Mouse (Mus musculus) limb, embryonic 14.5 days (tissue): ENCODE data around the gene Nexn. TPM values are rescaled to one million over a fixed set of nuclear protein-coding genes. Genes with fewer than 3 reads are reported as not detected.
"Not testable (repeated sequence)": the region's sequence is repeated elsewhere in the genome, so short reads cannot be mapped to it uniquely, and the experiment has no call there.

Experiments
- ATAC-seq: fragments of 200-750 bp; cut with Nextera tagmentation; 2 replicates; pipeline ENCODE4 v1.8.0; 2017; ENCODE audit warnings: low read depth, moderate number of reproducible peaks, moderate TSS enrichment; ENCODE audit not compliant: low FRiP score
- DNase-seq: peaks from one replicate; pipeline ENCODE4 v3.0.0-alpha.2; 2015; ENCODE audit warnings: low spot score
- H3K27ac ChIP-seq: fragments of 300-500 bp; sonication (generic); replicated peaks from 2 replicates; pipeline ENCODE4 v1.5.1; 2014; ENCODE audit warnings: low read depth, mild to moderate bottlenecking, low read length, moderate library complexity, mixed read lengths
- H3K27me3 ChIP-seq: fragments of 300-500 bp; sonication (generic); 2 replicates; pipeline ENCODE4 v1.6.1; 2014; ENCODE audit warnings: low read length, mixed read lengths; ENCODE audit not compliant: control insufficient read depth, insufficient read depth
- H3K36me3 ChIP-seq: fragments of 300-500 bp; sonication (generic); 2 replicates; pipeline ENCODE4 v1.6.1; 2014; ENCODE audit warnings: mild to moderate bottlenecking, low read length, moderate library complexity, mixed read lengths; ENCODE audit not compliant: control insufficient read depth, insufficient read depth
- H3K4me1 ChIP-seq: fragments of 300-500 bp; sonication (generic); 2 replicates; pipeline ENCODE4 v1.6.1; 2014; ENCODE audit warnings: antibody characterized with exemption, low read length, mixed read lengths; ENCODE audit not compliant: control insufficient read depth, insufficient read depth
- H3K4me2 ChIP-seq: fragments of 300-500 bp; sonication (generic); replicated peaks from 2 replicates; pipeline ENCODE4 v1.6.1; 2014; ENCODE audit warnings: low read depth, mild to moderate bottlenecking, low read length, moderate library complexity; ENCODE audit not compliant: severe bottlenecking
- H3K4me3 ChIP-seq: fragments of 300-500 bp; sonication (generic); replicated peaks from 2 replicates; pipeline ENCODE4 v1.5.1; 2014; ENCODE audit warnings: low read length
- H3K9ac ChIP-seq: fragments of 300-500 bp; sonication (generic); 2 replicates; pipeline ENCODE4 v1.6.1; 2014; ENCODE audit warnings: mild to moderate bottlenecking, low read depth, low read length, moderate library complexity; ENCODE audit not compliant: severe bottlenecking
- H3K9me3 ChIP-seq: fragments of 300-500 bp; sonication (generic); 2 replicates; pipeline ENCODE4 v1.6.1; 2016; ENCODE audit warnings: low read length; ENCODE audit not compliant: control insufficient read depth
- POLR2A ChIP-seq: fragments of 200-500 bp; IDR thresholded peaks from 2 replicates; pipeline ENCODE4 v1.8.0; 2012; ENCODE audit warnings: inconsistent platforms, mild to moderate bottlenecking, moderate library complexity, borderline replicate concordance; ENCODE audit not compliant: insufficient read depth, insufficient read length; ENCODE audit errors: extremely low read depth
- WGBS: fragments of 180-500 bp; shearing (Covaris S2); extraction: QIAGEN DNeasy Blood & Tissue Kit; methylation state at CpG from one replicate; pipeline ENCODE4 v1.1.7; 2014; 5-methylcytosine and 5-hydroxymethylcytosine counted together
- polyA plus RNA-seq, 2 experiments: library from polyadenylated mRNA; depleted of rRNA in 1 of 2; stranded (reverse) in 1 of 2; unstranded in 1 of 2; fragments of >200 nt; fragmentation: Nextera tagmentation in 1 of 2; extraction: Ambion mirVana in 1 of 2; gene quantifications; 2 replicates each; pipeline versions ENCODE4 v1.2.1 to v1.2.3; 2012 to 2014

Nexn gene
- polyA plus RNA-seq (2012; rRNA removed) (7.2 and 17.5 TPM in 2 replicates), polyA plus RNA-seq (2014; fragmentation: Nextera tagmentation; extraction: Ambion mirVana) (23.8 and 26.0 TPM in 2 replicates)

GRCm38 (mm10) chr3:152266036-152266421 is at the start of gene Nexn:
Gene Nexn, minus strand, starts transcription at chr3:152266350.
- Histone ChIP-seq H3K4me3 (peak within 1 kb of the TSS; percentile 56), H3K9me3 (no peaks in the 10 kb centered on the region), H3K27me3 (no peaks in the 10 kb centered on the region), H3K27ac (peak within 1 kb of the TSS; percentile 87), H3K9ac (peak within 1 kb of the TSS; percentile 74), H3K4me1 (peaks cover 11% of the 10 kb centered on the region; the same call in 1 of the 2 replicates), H3K4me2 (peak within 1 kb of the TSS; percentile 93), H3K36me3 (no peaks in the 10 kb centered on the region)
- 7% methylated on average over 13 of the region's 13 CpGs for WGBS
- DNase-seq, result peak; percentile 67
- ATAC-seq, result peak; percentile 69
- no peak for TF ChIP-seq POLR2A

DNA sequence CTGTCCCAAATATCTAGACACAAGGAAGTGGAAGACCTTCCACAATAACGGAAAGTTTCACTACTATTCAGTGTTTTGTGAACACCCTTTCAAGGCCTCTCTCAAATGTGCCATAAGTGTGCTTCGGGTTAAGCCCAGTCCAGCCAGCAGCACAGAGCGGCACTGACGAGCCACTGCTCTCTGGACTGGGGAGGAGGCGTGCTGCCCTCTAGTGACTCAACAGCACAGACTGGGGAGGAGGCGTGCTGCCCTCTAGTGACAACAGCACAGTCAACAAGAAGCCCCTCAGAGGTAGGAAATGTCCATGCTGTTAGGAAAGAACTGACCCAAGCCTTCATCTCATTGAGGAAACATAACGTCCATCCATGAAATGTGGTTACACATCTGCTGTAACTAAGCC is 49.5 kb upstream of the Nexn start:
- Histone ChIP-seq H3K9me3 (no peaks in the 10 kb centered on the region), H3K4me3 (no peak overlapping the region), H3K9ac (no peak overlapping the region), H3K4me1 (no peaks in the 10 kb centered on the region), H3K27ac (no peak overlapping the region), H3K4me2 (no peak overlapping the region), H3K36me3 (peaks cover 15% of the 10 kb centered on the region), H3K27me3 (no peaks in the 10 kb centered on the region)
- DNase-seq (peak; percentile 84), ATAC-seq (peak; percentile 88)
- 8% methylated on average over 7 of the region's 7 CpGs for WGBS
- TF ChIP-seq POLR2A, result no peak

DNA sequence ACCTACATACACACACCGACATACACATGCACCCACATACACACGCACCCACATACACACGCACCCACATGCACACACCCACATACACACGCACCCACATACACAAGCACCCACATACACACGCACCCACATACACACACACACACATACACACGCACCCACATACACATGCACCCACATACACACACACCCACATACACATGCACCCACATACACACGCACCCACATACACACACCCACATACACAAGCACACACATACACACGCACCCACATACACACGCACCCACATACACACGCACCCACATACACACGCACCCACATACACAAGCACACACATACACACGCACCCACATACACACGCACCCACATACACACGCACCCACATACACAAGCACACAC is 48.5 kb upstream of the Nexn start:
- not testable (repeated sequence) for H3K4me2 ChIP-seq, H3K9me3 ChIP-seq, DNase-seq, H3K4me1 ChIP-seq, H3K27ac ChIP-seq, H3K9ac ChIP-seq, ATAC-seq, H3K27me3 ChIP-seq, H3K4me3 ChIP-seq
- H3K36me3 ChIP-seq, result peaks cover 12% of the 10 kb centered on the region
- WGBS, result 82% methylated on average over 14 of the region's 14 CpGs

GRCm38 (mm10) chr3:152309250-152309645 is 43.1 kb upstream of the Nexn start:
- H3K9me3 ChIP-seq, result no peaks in the 10 kb centered on the region
- H3K27ac ChIP-seq, result no peak overlapping the region
- H3K27me3 ChIP-seq, result no peaks in the 10 kb centered on the region
- ATAC-seq, result no peak
- peaks cover 31% of the 10 kb centered on the region for H3K36me3 ChIP-seq
- H3K9ac ChIP-seq, result no peak overlapping the region
- no peak for DNase-seq
- H3K4me2 ChIP-seq, result no peak overlapping the region
- TF ChIP-seq POLR2A, result no peak
- WGBS, result 91% methylated on average over 9 of the region's 9 CpGs
- H3K4me3 ChIP-seq, result no peak overlapping the region
- H3K4me1 ChIP-seq, result 0 out of 2 replicates have a peak, but pooled peaks cover 5% of the 10 kb centered on the region

DNA sequence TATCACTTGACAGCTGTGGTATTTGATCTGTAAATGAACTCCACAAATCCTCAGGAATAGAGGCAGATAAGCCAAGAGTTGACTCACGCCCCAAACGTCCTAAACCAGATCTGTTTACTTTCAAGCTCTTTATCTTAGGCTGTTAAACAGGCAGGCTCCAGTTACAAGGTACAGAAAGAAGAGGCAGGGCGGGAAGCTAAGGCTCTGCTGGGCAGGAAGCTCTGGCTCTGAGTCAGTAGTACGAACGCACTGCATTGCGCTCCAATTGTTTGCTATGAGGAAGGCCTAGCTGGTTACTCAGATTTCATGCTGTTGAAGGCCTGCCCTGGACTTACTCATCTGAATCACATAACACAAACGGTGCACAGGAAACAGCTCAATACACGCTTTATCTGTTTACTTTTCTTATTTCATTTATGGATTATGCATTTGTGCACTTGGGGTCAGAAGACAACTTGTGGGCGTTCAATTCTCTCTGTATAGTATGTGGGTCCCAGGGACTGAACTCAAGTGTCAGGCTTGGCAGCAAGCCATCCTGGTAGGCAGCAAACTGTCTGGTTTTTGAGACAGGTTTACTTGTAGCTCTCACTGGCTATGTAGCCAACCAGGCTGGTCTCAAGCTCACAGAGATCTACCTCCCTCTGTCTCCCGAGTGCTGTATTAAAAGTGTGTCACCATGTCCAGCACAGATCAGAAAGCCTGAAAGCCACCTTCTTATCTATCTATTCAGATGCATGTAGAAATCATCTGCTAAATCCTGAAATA is 42.5 kb upstream of the Nexn start:
- Histone ChIP-seq H3K27ac (0 out of 2 replicates have a peak overlapping the region, but pooled peaks have one; percentile 3), H3K4me1 (peaks cover 10% of the 10 kb centered on the region; the same call in 1 of the 2 replicates), H3K9me3 (no peaks in the 10 kb centered on the region), H3K27me3 (no peaks in the 10 kb centered on the region), H3K36me3 (peaks cover 31% of the 10 kb centered on the region), H3K4me3 (no peak overlapping the region), H3K4me2 (no peak overlapping the region), H3K9ac (no peak overlapping the region)
- no peak for TF ChIP-seq POLR2A
- peak; percentile 42 for DNase-seq
- peak; percentile 31; the same call in 1 of the 2 replicates for ATAC-seq
- WGBS, result 34% methylated on average over 10 of the region's 10 CpGs
